Mouse (Mus musculus) E14TG2a.4 (cell line): Measurements from ENCODE around the gene Atxn3.
"Not testable (repeated sequence)": the region's sequence is repeated elsewhere in the genome, so short reads cannot be mapped to it uniquely, and the experiment has no call there.

Experiments used
- H3K27me3 ChIP-seq: 2 replicates; pipeline ENCODE4 v1.6.1; 2014; ENCODE audit warnings: low read length, control low read depth; ENCODE audit not compliant: insufficient read depth
- H3K36me3 ChIP-seq: 2 replicates; pipeline ENCODE4 v1.6.1; 2014; ENCODE audit warnings: low read length, control low read depth; ENCODE audit not compliant: insufficient read depth
- H3K4me1 ChIP-seq: replicated peaks from 2 replicates; pipeline ENCODE4 v1.6.1; 2014; ENCODE audit warnings: low read depth, low read length, control low read depth
- H3K4me3 ChIP-seq: replicated peaks from 2 replicates; pipeline ENCODE4 v1.5.1; 2014; ENCODE audit warnings: mild to moderate bottlenecking, low read length
- H3K9me3 ChIP-seq: 2 replicates; pipeline ENCODE4 v1.6.1; 2014; ENCODE audit warnings: low read length, control low read depth
- CTCF ChIP-seq: conservative IDR thresholded peaks from 2 replicates; pipeline ENCODE4 v1.5.1; 2014; ENCODE audit warnings: low read length
- NANOG ChIP-seq: IDR thresholded peaks from 2 replicates; pipeline ENCODE4 v1.6.1; 2014; ENCODE audit warnings: borderline replicate concordance, low read length, mixed read lengths
- POU5F1 ChIP-seq: IDR thresholded peaks from 2 replicates; pipeline ENCODE4 v1.6.1; 2014; ENCODE audit warnings: low read length, borderline replicate concordance

Atxn3 gene

GRCm38 (mm10) chr12:101974571-101974970 is 16.5 kb upstream of the Atxn3 start:
- no peaks in the 10 kb centered on the region for H3K27me3 ChIP-seq
- H3K4me3 ChIP-seq, result peak overlapping the region; percentile 95
- no peak for TF ChIP-seq CTCF
- TF ChIP-seq POU5F1, result no peak
- TF ChIP-seq NANOG, result no peak
- H3K4me1 ChIP-seq, result peaks cover 44% of the 10 kb centered on the region
- no peaks in the 10 kb centered on the region for H3K9me3 ChIP-seq
- peaks cover 36% of the 10 kb centered on the region for H3K36me3 ChIP-seq

GRCm38 (mm10) chr12:101972230-101972629 is 14.2 kb upstream of the Atxn3 start:
- Histone ChIP-seq H3K4me1 (peaks cover 36% of the 10 kb centered on the region), H3K4me3 (no peak overlapping the region), H3K36me3 (peaks cover 46% of the 10 kb centered on the region), H3K27me3 (no peaks in the 10 kb centered on the region), H3K9me3 (no peaks in the 10 kb centered on the region)
- TF ChIP-seq CTCF (no peak), NANOG (no peak), POU5F1 (no peak)

GRCm38 (mm10) chr12:101971311-101971710 is 13.3 kb upstream of the Atxn3 start:
- peaks cover 30% of the 10 kb centered on the region for H3K4me1 ChIP-seq
- no peak for TF ChIP-seq CTCF
- no peak for TF ChIP-seq NANOG
- no peak for TF ChIP-seq POU5F1
- H3K9me3 ChIP-seq, result no peaks in the 10 kb centered on the region
- H3K27me3 ChIP-seq, result no peaks in the 10 kb centered on the region
- peaks cover 54% of the 10 kb centered on the region for H3K36me3 ChIP-seq
- H3K4me3 ChIP-seq, result no peak overlapping the region

GRCm38 (mm10) chr12:101958960-101959780 is 1.1 kb upstream of the Atxn3 start:
- H3K36me3 ChIP-seq, H3K9me3 ChIP-seq, H3K27me3 ChIP-seq: not testable (repeated sequence)
- peaks cover 42% of the 10 kb centered on the region for H3K4me1 ChIP-seq
- peak overlapping the region; percentile 68; the same call in 1 of the 2 replicates for H3K4me3 ChIP-seq

- H3K27me3 ChIP-seq, result 0 out of 2 replicates have a peak, but pooled peaks cover 2% of the 10 kb centered on the region
Observed at GRCm38 (mm10) chr12:101958556-101958955, 510 bp upstream of the Atxn3 start.

GRCm38 (mm10) chr12:101957079-101957941 is 736 bp downstream of the Atxn3 start:
- peak overlapping the region; percentile 99 for H3K4me3 ChIP-seq
- H3K27me3 ChIP-seq, result no peaks in the 10 kb centered on the region
- peaks cover 5% of the 10 kb centered on the region; the same call in 1 of the 2 replicates for H3K9me3 ChIP-seq
- H3K36me3 ChIP-seq, result peaks cover 19% of the 10 kb centered on the region
- TF ChIP-seq NANOG, result no peak
- TF ChIP-seq POU5F1, result no peak
- no peak for TF ChIP-seq CTCF
- H3K4me1 ChIP-seq, result peaks cover 50% of the 10 kb centered on the region

More at GRCm38 (mm10) chr12:101958556-101958955, 510 bp upstream of the Atxn3 start:
- Histone ChIP-seq H3K4me1 (peaks cover 42% of the 10 kb centered on the region), H3K36me3 (peaks cover 11% of the 10 kb centered on the region), H3K9me3 (peaks cover 5% of the 10 kb centered on the region; the same call in 1 of the 2 replicates), H3K4me3 (peak overlapping the region; percentile 68)
- no peak for TF ChIP-seq NANOG
- TF ChIP-seq POU5F1, result no peak
- no peak for TF ChIP-seq CTCF

- not testable (repeated sequence) for H3K9me3 ChIP-seq, H3K27me3 ChIP-seq
- Histone ChIP-seq H3K36me3 (peaks cover 32% of the 10 kb centered on the region), H3K4me3 (peak overlapping the region; percentile 99; the same call in 1 of the 2 replicates), H3K4me1 (peaks cover 64% of the 10 kb centered on the region)
Observed at GRCm38 (mm10) chr12:101955821-101956220, 2.2 kb downstream of the Atxn3 start.

- TF ChIP-seq NANOG, result no peak
- no peak for TF ChIP-seq POU5F1
- no peak for TF ChIP-seq CTCF
Observed at GRCm38 (mm10) chr12:101948801-101949200, 9.2 kb downstream of the Atxn3 start.

More at GRCm38 (mm10) chr12:101948801-101949200, 9.2 kb downstream of the Atxn3 start:
- Histone ChIP-seq H3K4me1 (peaks cover 48% of the 10 kb centered on the region), H3K4me3 (no peak overlapping the region), H3K9me3 (no peaks in the 10 kb centered on the region), H3K36me3 (peaks cover 80% of the 10 kb centered on the region), H3K27me3 (no peaks in the 10 kb centered on the region)
